Mouse (Mus musculus) forebrain, embryonic 13.5 days (tissue): ENCODE measurements around the gene 4930544D05Rik. TPM values are rescaled to one million over a fixed set of nuclear protein-coding genes. Genes with fewer than 3 reads are reported as not detected.
"Not testable (repeated sequence)": the region's sequence is repeated elsewhere in the genome, so short reads cannot be mapped to it uniquely, and the experiment has no call there.

Experiments used
- ATAC-seq: fragments of 200-750 bp; cut with Nextera tagmentation; 2 replicates; pipeline ENCODE4 v1.8.0; 2017
- H3K27ac ChIP-seq: fragments of 300-500 bp; sonication (generic); 2 replicates; pipeline ENCODE4 v1.5.1; 2015; ENCODE audit warnings: inconsistent platforms, mild to moderate bottlenecking, moderate library complexity
- H3K27me3 ChIP-seq: fragments of 300-500 bp; sonication (generic); 2 replicates; pipeline ENCODE4 v1.6.1; 2015; ENCODE audit warnings: mild to moderate bottlenecking, inconsistent platforms
- H3K36me3 ChIP-seq: fragments of 300-500 bp; sonication (generic); 2 replicates; pipeline ENCODE4 v1.6.1; 2015; ENCODE audit warnings: mild to moderate bottlenecking, inconsistent platforms; ENCODE audit not compliant: poor library complexity, severe bottlenecking
- H3K4me1 ChIP-seq: fragments of 300-500 bp; sonication (generic); 2 replicates; pipeline ENCODE4 v1.6.1; 2015; ENCODE audit warnings: inconsistent platforms
- H3K4me2 ChIP-seq: fragments of 300-500 bp; sonication (generic); 2 replicates; pipeline ENCODE4 v1.6.1; 2015; ENCODE audit warnings: inconsistent platforms, mild to moderate bottlenecking, moderate library complexity
- H3K4me3 ChIP-seq: fragments of 300-500 bp; sonication (generic); 2 replicates; pipeline ENCODE4 v1.5.1; 2015; ENCODE audit warnings: mild to moderate bottlenecking, inconsistent platforms
- H3K9ac ChIP-seq: fragments of 300-500 bp; sonication (generic); 2 replicates; pipeline ENCODE4 v1.6.1; 2015; ENCODE audit warnings: mild to moderate bottlenecking, inconsistent platforms
- H3K9me3 ChIP-seq: fragments of 300-500 bp; sonication (generic); replicated peaks from 2 replicates; pipeline ENCODE4 v1.6.1; 2016; ENCODE audit warnings: inconsistent platforms
- WGBS: fragments of 180-500 bp; shearing (Covaris S2); methylation state at CpG from one replicate; pipeline ENCODE4 v1.1.7; 2015; 5-methylcytosine and 5-hydroxymethylcytosine counted together
- polyA plus RNA-seq: library from polyadenylated mRNA; unstranded; fragments of >200 nt; fragmentation: Nextera tagmentation; extraction: Ambion mirVana; gene quantifications from 2 replicates; pipeline ENCODE4 v1.2.1, GENCODE M21; 2015

4930544D05Rik gene
- not detected in 2 replicates for polyA plus RNA-seq

DNA sequence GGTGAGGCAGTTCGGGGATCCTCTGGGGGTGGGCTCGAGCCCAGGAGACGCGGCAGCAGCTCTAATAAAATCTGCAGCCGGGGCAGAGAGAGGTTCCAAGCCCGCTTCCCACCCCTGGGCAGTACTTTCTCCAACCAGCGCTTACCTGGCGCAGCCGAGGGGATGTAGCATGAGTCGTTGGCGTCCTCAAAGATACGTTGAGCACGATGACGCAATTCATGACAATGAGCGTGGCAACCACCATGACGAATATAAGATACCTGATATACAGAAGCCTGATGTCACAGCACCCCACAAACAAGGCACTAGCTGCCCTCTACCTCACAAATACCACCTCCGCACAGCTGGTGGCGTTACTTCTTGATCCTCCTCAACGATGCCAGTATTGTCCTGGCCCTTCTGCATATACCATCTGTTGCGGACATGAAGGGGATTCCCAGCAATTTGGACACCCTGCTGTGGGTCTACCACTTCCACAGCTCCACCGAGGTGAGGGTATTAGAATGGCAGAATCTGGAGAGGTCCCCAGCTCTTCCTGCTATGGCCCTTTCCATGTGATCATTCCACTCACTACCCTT is at the start of gene 4930544D05Rik:
Gene 4930544D05Rik (plus strand): TSS at position 333 of the 578 bp plus-strand sequence.
- H3K27ac ChIP-seq, result no peak within 1 kb of the TSS
- H3K36me3 ChIP-seq, result peaks cover 34% of the 10 kb centered on the region
- WGBS, result 14% methylated on average over 21 of the region's 21 CpGs

DNA sequence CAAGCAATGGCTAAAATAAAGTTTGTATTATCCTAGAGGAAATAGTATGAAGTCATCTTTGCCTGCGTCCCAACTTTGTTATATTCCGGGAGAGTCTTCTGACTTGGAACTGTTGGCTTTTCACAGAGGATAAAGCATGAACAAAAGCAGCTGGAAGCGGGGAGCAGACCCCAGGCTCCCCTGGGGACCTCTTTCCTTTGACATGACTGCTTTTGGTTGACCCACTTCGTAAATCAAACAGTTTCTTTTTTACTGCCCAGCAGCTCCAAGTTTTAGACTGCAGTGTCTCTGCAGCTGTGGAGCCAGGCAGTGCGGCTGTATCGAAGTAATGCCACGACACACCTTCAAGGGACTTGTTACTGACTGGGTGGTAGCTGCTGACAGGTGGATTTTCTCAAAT is 49.1 kb upstream of the 4930544D05Rik start:
- ATAC-seq, result no peak
- Histone ChIP-seq H3K27ac (no peak overlapping the region), H3K27me3 (no peaks in the 10 kb centered on the region), H3K4me2 (no peak overlapping the region), H3K9me3 (no peaks in the 10 kb centered on the region), H3K4me3 (no peak overlapping the region), H3K36me3 (no peaks in the 10 kb centered on the region), H3K9ac (no peak overlapping the region), H3K4me1 (peaks cover 40% of the 10 kb centered on the region)
- WGBS, result 71% methylated on average over 7 of the region's 7 CpGs

More for the DNA sequence above, at the start of gene 4930544D05Rik:
- H3K9me3 ChIP-seq, result no peaks in the 10 kb centered on the region
- H3K4me3 ChIP-seq, result peak within 1 kb of the TSS; percentile 29
- H3K4me1 ChIP-seq, result peaks cover 8% of the 10 kb centered on the region
- peaks cover 12% of the 10 kb centered on the region; the same call in 1 of the 2 replicates for H3K27me3 ChIP-seq
- no peak for ATAC-seq
- H3K9ac ChIP-seq, result peak within 1 kb of the TSS; percentile 51
- H3K4me2 ChIP-seq, result peak within 1 kb of the TSS; percentile 61

DNA sequence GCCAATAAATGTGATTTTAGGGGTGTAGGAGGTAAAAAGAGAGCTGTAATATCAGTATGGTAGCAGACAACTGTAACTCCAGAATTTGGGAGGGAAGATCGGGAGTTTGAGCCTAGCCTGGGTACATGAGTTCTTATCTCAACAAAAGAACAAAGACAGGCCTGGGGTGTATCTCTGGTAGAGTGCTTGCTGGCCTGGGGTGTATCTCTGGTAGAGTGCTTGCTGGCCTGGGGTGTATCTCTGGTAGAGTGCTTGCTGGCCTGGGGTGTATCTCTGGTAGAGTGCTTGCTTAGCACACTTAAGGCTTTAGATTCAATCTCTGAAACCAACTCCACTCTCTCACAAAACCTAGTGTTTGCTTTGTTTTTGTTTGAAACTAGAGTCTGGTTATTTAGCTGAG is 45.0 kb upstream of the 4930544D05Rik start:
- not testable (repeated sequence) for H3K4me2 ChIP-seq, ATAC-seq, H3K36me3 ChIP-seq, H3K27ac ChIP-seq, H3K9ac ChIP-seq, H3K9me3 ChIP-seq, H3K4me3 ChIP-seq, H3K27me3 ChIP-seq
- peaks cover 27% of the 10 kb centered on the region for H3K4me1 ChIP-seq
- WGBS, result 86% methylated on average over 1 of the region's 1 CpGs

DNA sequence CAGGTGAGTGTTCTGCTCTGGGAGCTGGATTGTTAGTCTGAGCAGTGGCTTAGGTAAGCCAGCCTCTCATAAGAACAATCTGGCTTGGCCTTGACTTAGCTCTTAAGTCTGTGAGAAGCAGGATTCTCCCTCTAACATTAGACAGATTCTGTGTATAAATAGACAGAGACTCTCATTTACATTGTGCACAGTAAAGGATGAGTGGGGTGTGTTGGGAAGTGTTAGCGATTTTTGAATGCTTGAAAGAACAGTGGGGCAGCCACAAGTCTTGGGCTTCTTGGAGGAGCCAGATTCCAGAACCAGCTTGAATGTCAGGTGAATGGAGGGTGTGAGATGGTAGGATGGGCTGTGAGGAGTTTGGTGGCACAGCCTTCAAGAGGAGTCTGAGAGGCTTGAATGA is 44.0 kb upstream of the 4930544D05Rik start:
- Histone ChIP-seq H3K9ac (no peak overlapping the region), H3K4me2 (no peak overlapping the region), H3K4me3 (no peak overlapping the region), H3K4me1 (peaks cover 20% of the 10 kb centered on the region), H3K27ac (no peak overlapping the region), H3K36me3 (no peaks in the 10 kb centered on the region), H3K9me3 (no peaks in the 10 kb centered on the region), H3K27me3 (no peaks in the 10 kb centered on the region)
- 97% methylated on average over 1 of the region's 1 CpGs for WGBS
- no peak for ATAC-seq

DNA sequence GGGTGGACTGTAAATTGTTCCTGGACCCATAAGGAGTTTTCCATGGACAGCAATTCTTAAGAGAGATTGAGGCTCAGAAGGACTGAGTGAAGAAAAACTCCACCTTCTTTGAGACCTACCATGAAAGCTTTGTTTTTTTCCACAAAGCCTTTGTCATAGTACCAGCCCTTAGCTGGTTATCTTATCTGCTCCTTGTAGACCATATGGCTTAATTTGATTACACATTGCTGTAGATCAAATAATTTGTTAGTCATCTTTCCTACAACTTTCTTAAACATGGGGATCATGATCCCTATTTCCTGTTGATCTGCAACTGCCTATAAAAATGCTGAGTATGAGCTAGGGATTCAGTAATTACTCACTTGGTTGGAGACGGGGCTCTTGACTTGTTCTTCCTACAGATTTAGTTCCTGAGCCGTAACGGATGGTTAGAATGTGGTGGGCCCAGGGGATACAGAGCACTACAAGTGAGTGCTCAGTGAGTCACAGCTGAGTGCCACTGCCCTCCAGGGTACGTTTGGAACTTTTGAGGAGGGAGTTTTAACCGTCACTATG is 43.2 kb upstream of the 4930544D05Rik start:
- ATAC-seq, result no peak
- Histone ChIP-seq H3K4me1 (peaks cover 23% of the 10 kb centered on the region), H3K27ac (no peak overlapping the region), H3K9ac (no peak overlapping the region), H3K4me2 (no peak overlapping the region), H3K9me3 (no peaks in the 10 kb centered on the region), H3K36me3 (no peaks in the 10 kb centered on the region), H3K4me3 (no peak overlapping the region), H3K27me3 (no peaks in the 10 kb centered on the region)
- 72% methylated on average over 5 of the region's 5 CpGs for WGBS

DNA sequence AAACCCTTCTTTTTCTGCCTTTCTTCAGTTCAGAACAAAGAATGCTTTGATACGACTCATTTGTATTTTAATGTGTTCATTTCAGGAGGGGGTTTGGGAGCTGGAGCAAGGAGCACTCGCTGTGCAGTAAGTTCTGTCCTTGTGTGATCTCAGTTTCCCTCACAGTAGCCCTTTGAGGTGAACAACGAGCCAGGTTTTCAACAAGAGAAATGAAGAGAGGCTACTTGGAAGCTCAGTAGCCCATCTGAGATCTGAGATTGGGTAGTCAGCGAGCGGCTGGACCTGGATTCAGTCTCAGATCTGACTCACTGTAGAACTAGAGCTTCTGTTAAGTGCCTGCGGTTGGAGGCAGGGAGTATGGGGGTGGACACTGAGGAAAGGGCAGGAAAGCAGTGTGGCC is 41.8 kb upstream of the 4930544D05Rik start:
- 38% methylated on average over 6 of the region's 6 CpGs for WGBS

DNA sequence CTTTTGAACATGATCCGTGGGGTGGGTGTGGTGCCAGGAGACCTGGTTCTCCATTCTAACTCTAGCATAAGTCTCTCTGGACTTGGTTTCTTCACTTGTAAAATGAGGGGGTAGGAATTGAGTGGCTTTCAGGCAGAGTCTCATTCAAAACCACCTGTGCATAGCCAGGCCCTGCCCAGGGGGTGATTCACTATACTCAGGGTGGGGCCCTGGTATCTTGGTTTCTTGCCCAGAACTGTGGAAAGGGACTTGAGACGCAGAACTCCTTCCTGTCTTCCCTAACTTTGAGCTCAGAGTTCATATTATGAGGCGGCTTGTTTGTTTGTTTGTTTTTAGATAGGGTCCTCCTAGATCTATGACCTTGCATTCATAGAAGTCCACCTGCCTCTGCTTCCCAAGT is 38.4 kb upstream of the 4930544D05Rik start:
- H3K4me3 ChIP-seq, result no peak overlapping the region

More for the DNA sequence above, 41.8 kb upstream of the 4930544D05Rik start:
- Histone ChIP-seq H3K9ac (0 out of 2 replicates have a peak overlapping the region, but pooled peaks have one; percentile 38), H3K27ac (0 out of 2 replicates have a peak overlapping the region, but pooled peaks have one; percentile 32), H3K9me3 (no peaks in the 10 kb centered on the region), H3K4me2 (no peak overlapping the region), H3K4me1 (peaks cover 37% of the 10 kb centered on the region), H3K27me3 (no peaks in the 10 kb centered on the region), H3K4me3 (no peak overlapping the region), H3K36me3 (no peaks in the 10 kb centered on the region)
- ATAC-seq, result no peak

DNA sequence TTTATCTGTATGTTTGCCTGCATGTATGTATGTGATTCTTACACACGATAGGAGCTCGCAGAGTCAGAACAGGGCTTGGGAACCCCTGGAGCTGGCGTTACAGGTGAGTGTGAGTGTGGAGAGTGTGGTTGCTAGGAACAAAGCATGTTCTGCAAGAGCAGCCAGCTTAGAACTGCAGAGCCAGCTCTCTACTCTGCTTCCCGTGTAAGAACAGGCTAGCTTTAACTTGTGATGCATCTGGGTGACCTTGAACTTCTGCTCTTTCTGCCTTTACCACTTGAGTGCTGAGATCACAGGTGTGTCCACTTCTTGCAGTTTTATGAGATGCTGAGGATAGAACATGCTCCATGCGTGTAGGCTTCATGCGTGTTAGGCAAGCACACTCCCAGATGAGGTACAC is 36.7 kb upstream of the 4930544D05Rik start:
- no peaks in the 10 kb centered on the region for H3K36me3 ChIP-seq
- H3K27ac ChIP-seq, result no peak overlapping the region
- peaks cover 48% of the 10 kb centered on the region for H3K4me1 ChIP-seq
- no peak for ATAC-seq
- H3K4me2 ChIP-seq, result no peak overlapping the region
- no peaks in the 10 kb centered on the region for H3K27me3 ChIP-seq
- no peak overlapping the region for H3K9ac ChIP-seq
- no peaks in the 10 kb centered on the region for H3K9me3 ChIP-seq
- H3K4me3 ChIP-seq, result no peak overlapping the region
- 90% methylated on average over 6 of the region's 6 CpGs for WGBS

More for the DNA sequence above, 38.4 kb upstream of the 4930544D05Rik start:
- Histone ChIP-seq H3K4me2 (no peak overlapping the region), H3K9me3 (no peaks in the 10 kb centered on the region), H3K27ac (no peak overlapping the region), H3K36me3 (no peaks in the 10 kb centered on the region), H3K4me1 (peaks cover 52% of the 10 kb centered on the region), H3K9ac (no peak overlapping the region; the same call in 1 of the 2 replicates), H3K27me3 (no peaks in the 10 kb centered on the region)
- ATAC-seq, result no peak
- WGBS, result 81% methylated on average over 3 of the region's 3 CpGs

DNA sequence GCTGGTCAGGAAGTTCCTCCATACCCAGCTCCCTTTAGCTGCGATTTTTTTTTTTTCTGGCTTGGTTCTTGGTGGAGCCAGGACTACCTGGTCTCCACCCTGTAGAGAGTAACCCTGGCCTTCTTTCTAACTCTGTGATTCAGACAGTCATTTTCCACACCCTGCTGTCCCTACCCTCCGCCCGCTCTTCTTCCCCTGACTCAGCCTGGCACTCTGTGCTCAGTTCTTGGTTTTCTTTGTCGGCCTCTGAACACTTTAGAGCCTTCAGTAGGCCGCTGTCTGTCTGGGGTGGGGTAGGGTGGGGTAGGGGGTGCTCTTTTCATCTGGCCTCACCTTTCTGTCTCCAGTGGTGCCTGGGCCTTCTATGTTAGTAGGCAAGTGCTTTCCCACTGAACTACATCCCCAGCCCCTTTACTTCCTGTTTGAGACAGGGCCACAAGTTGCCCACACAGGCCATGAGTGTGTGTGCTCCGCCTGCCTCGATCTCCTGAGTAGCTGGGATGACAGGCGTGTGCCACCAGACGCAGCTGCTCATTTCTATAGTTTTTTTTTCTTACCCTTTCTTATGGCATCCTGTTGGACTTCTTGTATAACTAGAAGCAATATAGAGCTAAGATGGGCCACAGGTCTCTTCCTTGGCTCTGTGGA is 35.8 kb upstream of the 4930544D05Rik start:
- Histone ChIP-seq H3K27ac (no peak overlapping the region), H3K9ac (peak overlapping the region; percentile 21; the same call in 1 of the 2 replicates), H3K9me3 (no peaks in the 10 kb centered on the region), H3K4me1 (peaks cover 52% of the 10 kb centered on the region), H3K4me2 (no peak overlapping the region), H3K36me3 (no peaks in the 10 kb centered on the region), H3K27me3 (no peaks in the 10 kb centered on the region), H3K4me3 (no peak overlapping the region)
- ATAC-seq, result no peak
- 83% methylated on average over 9 of the region's 9 CpGs for WGBS

DNA sequence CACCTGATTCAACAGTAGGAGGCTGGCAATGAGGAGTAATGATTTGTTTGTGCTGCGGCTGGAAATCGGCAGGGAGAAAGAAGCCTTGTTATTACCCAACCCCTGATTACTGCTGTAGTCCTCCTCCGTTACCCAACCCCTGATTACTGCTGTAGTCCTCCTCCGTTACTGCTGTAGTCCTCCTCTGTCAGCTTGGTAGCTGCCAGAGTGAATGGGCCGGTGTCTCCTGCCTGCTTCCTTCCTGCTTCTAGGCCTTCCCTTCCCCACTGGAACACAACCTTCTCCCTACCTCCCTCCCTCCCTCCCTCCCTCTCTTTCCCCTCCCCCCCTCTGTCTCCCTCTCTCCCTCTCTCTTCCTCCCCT is 35.3 kb upstream of the 4930544D05Rik start:
- no peak overlapping the region for H3K27ac ChIP-seq
- peaks cover 57% of the 10 kb centered on the region for H3K4me1 ChIP-seq
- no peaks in the 10 kb centered on the region for H3K27me3 ChIP-seq

DNA sequence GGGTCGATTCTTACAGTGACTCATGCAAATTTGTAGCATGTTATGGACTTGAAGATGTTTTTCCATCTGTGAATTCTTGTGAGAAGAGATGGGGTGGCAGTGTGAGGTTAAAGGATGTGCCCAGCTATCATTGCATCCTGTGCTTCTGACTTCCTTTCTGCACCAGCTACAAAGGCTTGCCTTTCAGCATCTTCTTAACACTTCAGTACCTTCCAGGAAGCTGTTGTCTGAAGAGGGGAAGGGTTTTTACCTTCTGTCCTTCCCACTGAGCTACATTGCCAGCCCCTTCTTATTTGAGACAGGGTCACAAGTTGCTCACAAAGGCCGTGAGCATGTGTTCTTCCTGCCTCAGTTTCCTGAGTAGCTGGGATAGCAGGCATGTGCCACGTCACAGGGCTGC is 34.7 kb upstream of the 4930544D05Rik start:
- Histone ChIP-seq H3K36me3 (no peaks in the 10 kb centered on the region), H3K27me3 (no peaks in the 10 kb centered on the region), H3K9me3 (no peaks in the 10 kb centered on the region), H3K27ac (no peak overlapping the region), H3K4me3 (no peak overlapping the region), H3K4me1 (peaks cover 63% of the 10 kb centered on the region), H3K9ac (no peak overlapping the region), H3K4me2 (no peak overlapping the region)
- no peak for ATAC-seq
- WGBS, result 91% methylated on average over 3 of the region's 3 CpGs

More for the DNA sequence above, 35.3 kb upstream of the 4930544D05Rik start:
- no peak overlapping the region for H3K4me2 ChIP-seq
- H3K9ac ChIP-seq, result no peak overlapping the region; the same call in 1 of the 2 replicates
- no peak for ATAC-seq
- 58% methylated on average over 5 of the region's 5 CpGs for WGBS
- no peaks in the 10 kb centered on the region for H3K9me3 ChIP-seq
- H3K4me3 ChIP-seq, result no peak overlapping the region
- no peaks in the 10 kb centered on the region for H3K36me3 ChIP-seq

DNA sequence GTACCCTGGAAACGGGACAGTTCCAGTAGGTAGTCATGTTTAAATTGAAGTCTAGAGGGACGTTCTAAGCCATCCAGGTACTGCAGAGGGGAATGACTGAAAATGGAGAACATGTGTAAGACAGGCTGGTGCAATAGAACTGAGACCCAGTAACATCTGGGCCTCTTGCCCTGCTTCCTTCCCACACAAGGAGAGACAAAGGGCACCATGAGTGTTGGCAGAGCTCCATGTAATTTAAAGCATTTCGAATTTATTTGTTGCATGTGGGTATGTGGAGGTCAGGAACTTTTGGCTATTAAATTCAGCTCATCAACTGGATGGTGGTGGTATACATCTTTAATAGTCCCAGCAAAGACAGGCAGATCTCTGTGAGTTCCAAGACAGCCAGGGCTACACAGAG is 33.5 kb upstream of the 4930544D05Rik start:
- H3K36me3 ChIP-seq, result no peaks in the 10 kb centered on the region
- H3K27ac ChIP-seq, result no peak overlapping the region
- 79% methylated on average over 3 of the region's 3 CpGs for WGBS
- ATAC-seq, result no peak
- no peak overlapping the region for H3K4me3 ChIP-seq
- no peaks in the 10 kb centered on the region for H3K27me3 ChIP-seq
- no peaks in the 10 kb centered on the region for H3K9me3 ChIP-seq
- H3K9ac ChIP-seq, result no peak overlapping the region
- H3K4me2 ChIP-seq, result no peak overlapping the region
- peaks cover 61% of the 10 kb centered on the region for H3K4me1 ChIP-seq
